Comparison of ENCODE assay signal across 11 mouse cellular contexts in the genomic region with DNA sequence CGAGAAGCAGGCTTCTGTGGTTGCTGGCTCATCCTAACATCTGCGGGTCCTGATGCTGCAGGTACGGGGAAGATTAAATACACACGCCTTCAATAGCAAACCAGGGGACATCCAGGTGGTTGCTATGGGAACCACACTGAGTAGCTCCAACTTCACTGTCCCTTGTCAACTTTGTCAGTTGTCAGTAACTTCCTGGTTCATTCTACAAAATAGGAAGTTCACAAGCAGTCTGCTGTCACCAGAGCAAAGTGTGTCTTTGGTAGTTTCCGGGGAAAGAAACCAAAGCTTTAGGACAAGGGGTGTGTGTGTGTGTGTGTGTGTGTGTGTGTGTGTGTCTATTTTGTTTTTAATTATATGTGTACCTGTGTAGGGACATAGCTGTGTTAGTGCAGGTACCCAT.
DNase-seq lines count a peak whose midpoint lies in the region; ATAC-seq lines count a peak whose summit lies in the region.
"Had no signal": no experiment of that assay in that cellular context is flagged by ENCODE, and none has a peak within 500 bp of the region (broad histone marks: within the 10 kb centered on the region; RNA-seq: fewer than 3 reads in every experiment).

No protein-coding gene starts in this region.

- DNase-seq in lung, postnatal 36 days: peak; percentile 35
- no peak for DNase-seq in lung, adult 18-20 months
- DNase-seq in splenic B cell, adult 2 months (ENCODE audit: low read depth, low spot score): peak; percentile 76
- no peak for DNase-seq in left cerebral cortex, adult 18-20 months (ENCODE audit: low spot score in 2 of 2)
- no peak for DNase-seq in adrenal gland, postnatal 25 days
- DNase-seq: cerebellum, adult 9-11 months; kidney, adult 18-20 months; kidney, postnatal 14 days had no signal

- no peaks in the 10 kb centered on the region for H3K36me3 ChIP-seq in splenic B cell, adult 2 months (ENCODE audit: control insufficient read depth, insufficient read depth, low read length, poor library complexity, severe bottlenecking)
- H3K36me3 ChIP-seq: neural tube, embryonic 15.5 days had no signal

- no peaks in the 10 kb centered on the region for H3K27me3 ChIP-seq in splenic B cell, adult 2 months (ENCODE audit: control insufficient read depth, insufficient read depth, low read length, poor library complexity, severe bottlenecking)
- H3K27me3 ChIP-seq: neural tube, embryonic 15.5 days had no signal

- peak; percentile 32 for ATAC-seq in CD4-positive, CD25-positive, alpha-beta regulatory T cell, adult 4 months
- ATAC-seq in hematopoietic stem cell, adult 5-6 weeks (replicated peaks in 1 of 2; ENCODE audit: insufficient read depth in 1 of 2, low FRiP score in 2 of 2, low TSS enrichment in 1 of 2, low read depth in 1 of 2, poor library complexity in 2 of 2, severe bottlenecking in 2 of 2): peak; percentile 50 to 58; a peak in 2 of 4 replicates

Comparison
In these comparisons a context has a peak if more than half of its experiments do, and no peak if none do; other contexts are left out.
1. DNase-seq: peak in lung, postnatal 36 days (single experiment) and splenic B cell, adult 2 months (single experiment); none in lung, adult 18-20 months (0 of 2), left cerebral cortex, adult 18-20 months (0 of 2) and adrenal gland, postnatal 25 days (single experiment).